Mouse (Mus musculus) E14TG2a.4 (cell line): ENCODE measurements at regions not wholly inside any gene's neighbourhood (a gene's known extent, or its start where the extent isn't known, plus 50 kb on each side); places are given as distances from the start of the nearest gene placed in this dataset.
A peak's percentile ranks its signal among the peaks of the same experiment; 100 is the strongest.

Experiments used
- H3K27me3 ChIP-seq: 2 replicates; pipeline ENCODE4 v1.6.1; 2014; ENCODE audit warnings: low read length, control low read depth; ENCODE audit not compliant: insufficient read depth
- H3K36me3 ChIP-seq: 2 replicates; pipeline ENCODE4 v1.6.1; 2014; ENCODE audit warnings: low read length, control low read depth; ENCODE audit not compliant: insufficient read depth
- H3K4me1 ChIP-seq: replicated peaks from 2 replicates; pipeline ENCODE4 v1.6.1; 2014; ENCODE audit warnings: low read depth, low read length, control low read depth
- H3K4me3 ChIP-seq: replicated peaks from 2 replicates; pipeline ENCODE4 v1.5.1; 2014; ENCODE audit warnings: mild to moderate bottlenecking, low read length
- H3K9me3 ChIP-seq: 2 replicates; pipeline ENCODE4 v1.6.1; 2014; ENCODE audit warnings: low read length, control low read depth
- CTCF ChIP-seq: conservative IDR thresholded peaks from 2 replicates; pipeline ENCODE4 v1.5.1; 2014; ENCODE audit warnings: low read length
- NANOG ChIP-seq: IDR thresholded peaks from 2 replicates; pipeline ENCODE4 v1.6.1; 2014; ENCODE audit warnings: borderline replicate concordance, low read length, mixed read lengths
- POU5F1 ChIP-seq: IDR thresholded peaks from 2 replicates; pipeline ENCODE4 v1.6.1; 2014; ENCODE audit warnings: low read length, borderline replicate concordance

- TF ChIP-seq POU5F1 (no peak), NANOG (no peak), CTCF (no peak)
- Histone ChIP-seq H3K4me3 (no peak overlapping the region), H3K27me3 (no peaks in the 10 kb centered on the region), H3K4me1 (no peaks in the 10 kb centered on the region), H3K36me3 (no peaks in the 10 kb centered on the region), H3K9me3 (no peaks in the 10 kb centered on the region)
These were observed 594.8 kb downstream of the Tmem114 start for GRCm38 (mm10) chr16:7829939-7830650.

- no peaks in the 10 kb centered on the region for H3K27me3 ChIP-seq
- no peaks in the 10 kb centered on the region for H3K36me3 ChIP-seq
- peaks cover 6% of the 10 kb centered on the region for H3K4me1 ChIP-seq
- TF ChIP-seq CTCF (no peak), NANOG (no peak), POU5F1 (no peak)
- peaks cover 48% of the 10 kb centered on the region for H3K9me3 ChIP-seq
- H3K4me3 ChIP-seq, result no peak overlapping the region
These were observed 623.8 kb downstream of the Tmem114 start for GRCm38 (mm10) chr16:7801161-7801560.

DNA sequence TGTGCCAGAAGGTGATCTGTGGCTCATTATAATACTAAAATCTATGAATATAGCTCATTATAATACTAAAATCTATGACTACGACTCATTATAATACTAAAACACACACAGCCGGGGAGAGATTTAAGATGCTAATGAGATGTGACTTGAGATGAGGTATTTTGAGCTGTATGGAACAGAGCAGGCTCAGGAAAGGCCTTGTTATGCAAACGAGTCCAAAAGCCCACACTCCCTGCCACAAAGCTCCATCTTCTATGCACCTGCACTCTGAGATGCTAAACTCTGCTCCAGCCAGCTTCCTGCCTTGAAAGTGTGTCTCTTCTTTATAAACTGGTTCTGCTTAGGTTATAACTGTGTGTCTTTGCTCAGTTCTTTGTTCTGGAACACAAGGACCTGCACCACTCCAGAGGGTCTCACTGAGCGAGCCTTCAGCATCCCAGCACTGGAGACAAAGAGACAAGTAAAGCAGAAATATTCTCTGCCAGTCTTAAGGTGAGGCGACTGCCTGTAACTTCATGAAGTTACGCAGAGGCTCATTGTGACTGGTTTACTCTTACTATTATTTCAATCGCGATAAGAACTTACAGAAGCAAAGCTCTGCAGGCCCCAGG lies 627.7 kb downstream of the Tmem114 start:
- Histone ChIP-seq H3K36me3 (no peaks in the 10 kb centered on the region), H3K27me3 (no peaks in the 10 kb centered on the region), H3K4me1 (peaks cover 10% of the 10 kb centered on the region), H3K4me3 (no peak overlapping the region), H3K9me3 (peaks cover 39% of the 10 kb centered on the region)
- TF ChIP-seq NANOG (no peak), CTCF (no peak), POU5F1 (peak; percentile 16; the same call in 1 of the 2 replicates)

- H3K4me3 ChIP-seq, result no peak overlapping the region
- H3K4me1 ChIP-seq, result peaks cover 10% of the 10 kb centered on the region
- H3K27me3 ChIP-seq, result no peaks in the 10 kb centered on the region
- TF ChIP-seq NANOG (peak; percentile 9; the same call in 1 of the 2 replicates), CTCF (no peak)
- peaks cover 39% of the 10 kb centered on the region for H3K9me3 ChIP-seq
- no peaks in the 10 kb centered on the region for H3K36me3 ChIP-seq
These were observed 629.4 kb downstream of the Tmem114 start for GRCm38 (mm10) chr16:7795561-7795960.

DNA sequence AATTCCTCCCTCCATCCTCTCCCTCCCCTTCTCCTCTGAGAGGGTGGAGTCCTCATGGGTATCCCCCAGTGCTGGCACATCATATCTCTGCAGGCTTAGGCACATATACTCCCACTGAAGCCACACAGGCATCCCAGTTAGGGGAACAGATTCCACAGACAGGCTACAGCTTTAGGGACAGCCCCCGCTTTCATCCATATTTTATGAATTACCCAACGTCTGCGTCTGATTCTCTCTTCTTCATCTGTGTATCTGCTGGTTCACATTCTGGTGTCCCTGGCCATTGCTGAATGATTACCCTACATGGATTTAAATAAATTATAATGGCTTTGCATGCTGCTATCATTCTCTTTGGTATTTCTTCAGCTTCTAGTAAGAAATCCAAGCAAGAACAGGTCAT lies 632.4 kb downstream of the Tmem114 start:
- H3K36me3 ChIP-seq, result no peaks in the 10 kb centered on the region
- TF ChIP-seq NANOG (no peak), CTCF (no peak), POU5F1 (no peak)
- H3K4me1 ChIP-seq, result peaks cover 6% of the 10 kb centered on the region

DNA sequence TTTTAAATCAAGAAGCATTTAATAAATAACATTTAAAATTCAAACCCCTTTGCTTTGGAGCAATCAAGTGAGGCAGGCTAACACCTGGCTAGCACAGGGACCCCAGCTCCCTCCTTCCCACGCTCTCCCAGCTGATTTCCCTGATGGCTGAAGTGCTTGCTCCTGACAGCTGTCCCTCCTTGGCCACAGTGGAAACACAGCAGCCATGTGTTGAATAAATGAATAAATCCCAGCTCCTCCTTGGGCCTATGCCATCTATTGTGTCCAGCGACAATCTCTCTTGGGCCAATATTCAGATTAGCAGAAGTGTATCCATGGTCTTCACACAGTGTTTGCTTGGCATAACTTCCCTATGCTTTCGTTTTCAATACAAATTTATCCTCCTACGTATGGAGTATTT lies 634.7 kb downstream of the Tmem114 start:
- H3K4me1 ChIP-seq, result no peaks in the 10 kb centered on the region
- H3K9me3 ChIP-seq, result no peaks in the 10 kb centered on the region
- H3K4me3 ChIP-seq, result no peak overlapping the region
- H3K27me3 ChIP-seq, result no peaks in the 10 kb centered on the region
- TF ChIP-seq NANOG (no peak), POU5F1 (no peak), CTCF (no peak)
- no peaks in the 10 kb centered on the region for H3K36me3 ChIP-seq

More for the DNA sequence above, 632.4 kb downstream of the Tmem114 start:
- Histone ChIP-seq H3K27me3 (no peaks in the 10 kb centered on the region), H3K9me3 (peaks cover 13% of the 10 kb centered on the region), H3K4me3 (no peak overlapping the region)

DNA sequence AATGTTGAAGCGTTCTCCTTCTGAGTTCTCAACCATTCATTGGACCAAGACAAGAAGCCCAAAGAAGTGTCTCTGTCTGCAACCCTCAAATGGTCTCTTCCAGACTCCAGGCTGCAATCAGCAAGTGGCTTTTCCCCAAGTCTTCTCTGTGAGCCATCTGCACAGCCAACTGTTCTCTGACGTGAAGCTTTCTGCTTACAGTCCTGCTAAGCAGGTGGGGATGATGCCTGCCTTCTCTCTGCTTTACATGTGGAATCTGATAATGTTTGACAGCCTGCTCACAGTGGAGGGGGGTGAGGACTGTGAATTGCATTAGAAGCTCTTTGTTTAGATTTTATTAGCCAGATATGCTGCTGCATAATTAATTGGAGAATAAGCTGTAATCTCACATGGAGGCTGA lies 636.7 kb downstream of the Tmem114 start:
- no peaks in the 10 kb centered on the region for H3K4me1 ChIP-seq
- H3K4me3 ChIP-seq, result no peak overlapping the region
- H3K9me3 ChIP-seq, result no peaks in the 10 kb centered on the region
- H3K27me3 ChIP-seq, result no peaks in the 10 kb centered on the region
- TF ChIP-seq CTCF (no peak), NANOG (no peak), POU5F1 (no peak)
- H3K36me3 ChIP-seq, result no peaks in the 10 kb centered on the region

- Histone ChIP-seq H3K27me3 (no peaks in the 10 kb centered on the region), H3K9me3 (no peaks in the 10 kb centered on the region), H3K36me3 (no peaks in the 10 kb centered on the region), H3K4me3 (no peak overlapping the region), H3K4me1 (no peaks in the 10 kb centered on the region)
- TF ChIP-seq CTCF, result no peak
- no peak for TF ChIP-seq NANOG
- TF ChIP-seq POU5F1, result no peak
These were observed 643.4 kb downstream of the Tmem114 start for GRCm38 (mm10) chr16:7781506-7781905.

DNA sequence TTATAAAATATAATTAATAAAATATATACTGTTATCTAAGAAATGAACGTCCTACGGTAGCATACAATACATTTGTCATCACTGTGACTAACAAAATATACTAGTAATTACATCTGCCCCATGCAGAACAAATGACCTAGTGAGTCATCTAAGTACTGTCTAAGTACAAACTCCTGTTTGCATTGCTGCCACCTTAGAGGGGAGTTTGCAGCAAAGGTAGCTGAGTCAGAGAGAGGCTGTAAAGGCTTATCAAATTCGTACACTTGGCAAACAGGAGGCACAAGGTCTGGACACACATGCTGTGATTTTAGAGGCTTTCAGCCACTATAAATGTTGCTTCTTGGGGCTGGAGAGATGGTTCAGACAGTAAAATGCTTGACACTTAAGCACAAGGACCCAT lies 649.3 kb downstream of the Tmem114 start:
- H3K4me1 ChIP-seq, result no peaks in the 10 kb centered on the region
- TF ChIP-seq CTCF (no peak), POU5F1 (no peak), NANOG (no peak)
- H3K36me3 ChIP-seq, result no peaks in the 10 kb centered on the region
- H3K4me3 ChIP-seq, result no peak overlapping the region
- no peaks in the 10 kb centered on the region for H3K27me3 ChIP-seq
- no peaks in the 10 kb centered on the region for H3K9me3 ChIP-seq
